Mouse (Mus musculus) lung, postnatal 36 days (tissue): ENCODE data around the gene Chrd.

Experiments
- DNase-seq: peaks from one replicate; pipeline ENCODE4 v3.0.0; 2022; ENCODE audit warnings: mixed read lengths

Gene Chrd

GRCm38 (mm10) chr16:20733731-20734730 is 1.1 kb downstream of the Chrd start, which contains the start of gene Thpo:
TSS of gene Thpo (minus strand) at chr16:20734511.
- no peak for DNase-seq

- DNase-seq = no peak
These were observed 2.7 kb downstream of the Chrd start for GRCm38 (mm10) chr16:20735651-20736050.

DNA sequence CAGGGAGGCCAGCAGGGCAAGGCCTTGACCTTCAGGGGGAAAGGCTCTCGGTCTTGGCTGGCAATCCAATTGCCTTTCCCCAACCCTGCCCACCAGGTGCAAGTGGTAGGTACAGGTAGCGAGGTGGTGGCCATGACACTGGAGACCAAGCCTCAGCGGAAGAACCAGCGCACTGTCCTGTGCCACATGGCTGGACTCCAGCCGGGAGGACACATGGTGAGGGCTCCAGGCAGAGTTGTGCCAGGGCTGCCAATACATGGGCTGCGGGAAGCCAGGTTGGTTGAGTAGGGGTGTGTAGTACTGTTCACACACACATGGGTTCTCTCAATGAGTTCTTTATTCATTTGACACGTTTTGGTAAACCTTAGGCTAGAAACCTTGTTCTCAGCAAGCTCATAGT is 3.2 kb downstream of the Chrd start:
- DNase-seq = no peak

DNA sequence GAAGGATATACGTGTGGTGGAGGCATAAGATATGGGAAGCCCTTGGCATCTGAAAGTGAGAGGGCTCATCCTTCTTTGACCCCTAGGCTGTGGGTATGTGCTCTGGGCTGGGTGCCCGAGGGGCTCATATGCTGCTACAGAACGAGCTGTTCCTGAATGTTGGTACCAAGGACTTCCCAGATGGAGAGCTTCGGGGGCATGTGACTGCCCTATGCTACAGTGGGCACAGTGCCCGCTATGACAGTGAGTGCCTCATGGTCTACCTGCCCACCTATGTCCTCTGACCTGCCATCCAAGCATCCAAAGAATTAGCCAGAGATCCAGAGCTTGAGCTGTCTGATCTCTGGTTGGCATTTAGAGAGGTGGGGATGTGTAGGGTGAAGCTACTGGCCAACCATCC is 3.9 kb downstream of the Chrd start:
- no peak for DNase-seq

DNA sequence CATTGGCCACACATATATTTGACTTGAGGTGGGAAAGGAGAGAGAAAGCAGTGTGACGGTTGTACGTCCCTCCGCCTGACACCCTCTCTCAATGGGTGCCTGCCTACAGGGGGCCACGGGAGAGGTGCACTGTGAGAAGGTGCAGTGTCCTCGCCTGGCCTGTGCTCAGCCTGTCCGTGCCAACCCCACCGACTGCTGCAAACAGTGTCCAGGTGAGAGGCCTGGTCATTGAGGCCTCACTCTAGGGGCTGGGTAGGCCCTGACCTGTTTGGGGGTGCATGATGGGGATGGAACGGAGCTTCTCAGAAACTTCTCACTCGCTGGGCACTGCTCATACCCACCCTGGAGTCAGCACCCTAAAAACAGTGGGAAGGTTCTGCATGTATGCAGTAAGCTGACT is 6.9 kb downstream of the Chrd start:
- DNase-seq = no peak

DNA sequence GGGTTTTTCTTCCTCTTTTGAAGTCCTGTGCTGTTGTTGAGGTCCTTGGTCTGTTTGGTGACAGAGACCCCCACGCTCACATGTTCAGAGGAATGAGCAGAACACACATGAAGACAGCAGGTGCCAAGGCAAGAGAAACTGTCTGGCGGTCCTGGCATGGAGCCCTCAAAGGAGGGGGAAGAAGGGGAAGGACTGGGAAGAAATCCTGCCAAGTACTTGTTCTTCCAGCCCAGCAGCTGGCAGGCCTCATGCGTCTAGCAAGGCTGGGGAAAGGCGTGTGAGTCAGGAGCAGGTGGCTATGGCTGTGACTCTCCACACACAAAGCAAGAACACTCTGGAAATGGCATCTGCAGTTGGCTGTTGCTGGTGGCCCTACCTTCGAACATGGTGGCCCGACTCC is 13.7 kb downstream of the Chrd start:
- DNase-seq = peak; percentile 77

DNA sequence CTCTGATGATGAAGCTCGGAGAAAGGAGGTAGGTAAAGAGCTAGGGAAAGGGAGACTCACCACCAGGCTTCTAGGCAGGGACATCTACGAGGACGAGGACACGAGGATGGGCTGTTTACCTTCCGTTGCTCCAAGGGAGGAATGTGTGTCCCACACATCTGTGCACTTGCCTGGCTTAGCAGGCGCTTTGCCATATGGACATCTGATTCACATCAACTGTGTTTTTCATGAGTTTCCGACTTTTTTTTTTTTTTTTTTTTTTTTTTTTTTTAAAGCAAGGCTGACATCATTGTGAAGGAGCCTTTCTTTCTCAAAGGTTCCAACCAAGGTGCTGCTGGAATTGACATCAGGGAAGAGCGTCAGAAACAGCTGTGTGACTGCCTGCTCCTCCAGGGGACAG is 17.6 kb downstream of the Chrd start:
- DNase-seq = no peak

DNA sequence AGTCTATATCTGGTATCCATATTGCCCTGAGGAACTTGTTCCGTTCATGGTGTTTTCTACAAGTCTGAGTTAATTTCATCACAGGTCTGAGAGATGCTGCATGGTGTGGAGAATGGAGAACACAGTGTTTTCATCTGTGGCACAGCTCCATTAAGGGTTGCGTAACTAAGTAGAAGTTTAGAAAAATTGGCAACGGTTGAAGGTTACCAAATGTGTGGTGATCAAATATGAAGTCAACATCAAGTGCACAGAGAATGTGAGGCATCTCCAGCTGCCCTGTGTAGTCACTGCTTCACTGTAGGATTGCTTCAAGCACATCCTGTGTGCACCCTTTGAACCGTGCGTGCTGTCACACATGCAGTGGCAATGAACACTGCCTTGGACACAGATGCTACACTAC is 23.1 kb downstream of the Chrd start:
- DNase-seq = peak; percentile 79

GRCm38 (mm10) chr16:20757385-20757784 is 24.5 kb downstream of the Chrd start:
- DNase-seq = no peak

GRCm38 (mm10) chr16:20761681-20762080 is 28.8 kb downstream of the Chrd start:
- DNase-seq = peak; percentile 81

GRCm38 (mm10) chr16:20765244-20765643 is 32.3 kb downstream of the Chrd start:
- peak; percentile 78 for DNase-seq

- DNase-seq = no peak
These were observed 42.1 kb downstream of the Chrd start for GRCm38 (mm10) chr16:20775021-20775420.

DNA sequence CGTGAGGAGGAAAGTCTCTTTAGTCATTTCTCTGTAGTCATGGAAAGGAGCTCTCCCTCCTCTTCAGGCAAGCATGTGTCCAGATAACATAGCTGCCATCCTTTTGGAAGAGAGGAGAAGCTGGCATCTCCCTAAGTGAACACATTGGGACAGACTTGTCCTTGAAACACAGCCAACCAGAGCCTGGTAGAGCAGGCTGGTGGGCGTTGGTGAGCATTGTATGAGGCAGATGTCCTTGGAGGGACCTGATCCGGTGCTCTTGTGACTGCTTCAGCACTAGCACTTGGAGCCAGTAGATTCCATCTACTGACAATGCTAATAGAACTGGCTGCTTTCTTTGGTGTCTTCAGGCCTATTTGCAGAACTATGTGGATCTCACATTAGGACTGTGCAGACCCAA is 46.9 kb downstream of the Chrd start:
- DNase-seq = no peak

- DNase-seq = no peak
These were observed 48.2 kb downstream of the Chrd start for GRCm38 (mm10) chr16:20781101-20781630.

- DNase-seq = peak; percentile 15
These were observed 51.0 kb downstream of the Chrd start for GRCm38 (mm10) chr16:20783891-20784290.

- no peak for DNase-seq
These were observed 51.8 kb downstream of the Chrd start for GRCm38 (mm10) chr16:20784754-20785153.

GRCm38 (mm10) chr16:20786556-20786955 is 53.6 kb downstream of the Chrd start:
- peak; percentile 5 for DNase-seq

GRCm38 (mm10) chr16:20791803-20792202 is 58.9 kb downstream of the Chrd start:
- DNase-seq = no peak
